Mouse (Mus musculus) bone marrow, adult 2 months (tissue): ENCODE measurements around the gene Atp5f1. TPM values are rescaled to one million over a fixed set of nuclear protein-coding genes. Genes with fewer than 3 reads are reported as not detected.
A peak's percentile ranks its signal among the peaks of the same experiment; 100 is the strongest.
"Not testable (repeated sequence)": the region's sequence is repeated elsewhere in the genome, so short reads cannot be mapped to it uniquely, and the experiment has no call there.

Source experiments
- H3K27ac ChIP-seq: fragments of 200-500 bp; 2 replicates; pipeline ENCODE4 v1.5.1; 2012; ENCODE audit warnings: low read depth, mild to moderate bottlenecking, control low read depth, inconsistent platforms, low read length; ENCODE audit not compliant: control insufficient read depth, poor library complexity, insufficient read depth
- H3K4me1 ChIP-seq: fragments of 200-500 bp; 2 replicates; pipeline ENCODE4 v1.6.1; 2011; ENCODE audit warnings: low read length; ENCODE audit not compliant: control insufficient read depth, insufficient read depth
- H3K4me3 ChIP-seq: fragments of 200-500 bp; replicated peaks from 2 replicates; pipeline ENCODE3; 2011; ENCODE audit warnings: mild to moderate bottlenecking, low read depth, low read length, control low read depth; ENCODE audit not compliant: control insufficient read depth
- CTCF ChIP-seq: fragments of 200-500 bp; IDR thresholded peaks from 2 replicates; pipeline ENCODE4 v1.5.1; 2011; ENCODE audit warnings: low read length, control low read depth; ENCODE audit not compliant: control insufficient read depth, insufficient read depth
- POLR2A ChIP-seq: fragments of 200-500 bp; IDR thresholded peaks from 2 replicates; pipeline ENCODE4 v1.6.1; 2011; ENCODE audit warnings: low read depth, mild to moderate bottlenecking, control low read depth, low read length, borderline replicate concordance; ENCODE audit not compliant: control insufficient read depth
- WGBS: fragments of 180-500 bp; shearing (Covaris S2); methylation state at CpG from one replicate; pipeline ENCODE4 v1.1.7; 2018; 5-methylcytosine and 5-hydroxymethylcytosine counted together
- polyA plus RNA-seq: library from polyadenylated mRNA; stranded (reverse); fragments of >200 nt; gene quantifications from 2 replicates; pipeline ENCODE4 v1.2.4, GENCODE M21; 2011; ENCODE audit warnings: low replicate concordance; ENCODE audit not compliant: missing spikeins, insufficient read depth, insufficient read length

The Atp5f1 gene
- polyA plus RNA-seq, 1 experiment, result 184 TPM

DNA sequence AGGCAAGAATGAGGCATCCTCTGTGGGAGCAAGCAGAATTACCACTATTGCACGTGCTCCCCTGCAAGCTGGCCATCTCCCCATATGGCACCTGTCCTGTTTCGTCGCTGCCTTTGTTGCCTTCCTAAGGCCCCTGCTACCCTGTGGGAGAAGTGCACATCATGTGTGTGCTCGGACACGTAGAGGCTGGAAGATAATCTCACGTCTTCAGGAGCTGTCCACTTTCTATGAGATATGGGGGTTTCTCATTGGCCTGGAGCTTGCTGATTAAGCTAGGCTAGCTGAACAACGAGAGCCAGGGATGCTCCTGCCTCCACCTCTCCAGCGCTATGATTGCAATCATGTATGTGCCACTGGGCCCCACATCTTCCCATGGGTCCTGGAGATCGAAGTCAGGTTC is 35.3 kb downstream of the Atp5f1 start:
- Histone ChIP-seq H3K4me3 (no peak overlapping the region), H3K27ac (no peak overlapping the region), H3K4me1 (peaks cover 1% of the 10 kb centered on the region)
- no peak for TF ChIP-seq CTCF
- TF ChIP-seq POLR2A, result no peak
- 80% methylated on average over 9 of the region's 9 CpGs for WGBS

DNA sequence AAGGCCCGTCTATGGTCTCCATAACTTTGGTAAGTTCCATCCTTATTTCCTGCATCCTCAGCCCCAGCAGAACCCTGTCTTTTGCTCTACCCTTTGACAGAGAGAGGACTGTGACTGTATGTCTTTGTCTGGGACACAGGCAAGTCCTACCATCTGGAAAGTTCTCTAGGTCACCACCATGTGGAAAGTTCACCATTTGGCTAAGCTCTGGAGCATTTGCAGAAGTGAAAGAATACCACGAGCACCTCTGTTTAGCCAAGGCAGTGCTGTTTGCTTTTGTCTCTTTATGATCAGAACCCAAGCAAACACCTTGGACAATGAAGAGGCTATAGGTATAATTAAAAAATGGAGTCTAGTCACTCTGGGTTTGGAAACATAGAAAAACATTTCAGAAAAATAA is 37.9 kb downstream of the Atp5f1 start:
- Histone ChIP-seq H3K4me3 (no peak overlapping the region), H3K27ac (no peak overlapping the region), H3K4me1 (peaks cover 1% of the 10 kb centered on the region)
- no peak for TF ChIP-seq POLR2A
- TF ChIP-seq CTCF, result no peak
- 43% methylated on average over 2 of the region's 2 CpGs for WGBS

DNA sequence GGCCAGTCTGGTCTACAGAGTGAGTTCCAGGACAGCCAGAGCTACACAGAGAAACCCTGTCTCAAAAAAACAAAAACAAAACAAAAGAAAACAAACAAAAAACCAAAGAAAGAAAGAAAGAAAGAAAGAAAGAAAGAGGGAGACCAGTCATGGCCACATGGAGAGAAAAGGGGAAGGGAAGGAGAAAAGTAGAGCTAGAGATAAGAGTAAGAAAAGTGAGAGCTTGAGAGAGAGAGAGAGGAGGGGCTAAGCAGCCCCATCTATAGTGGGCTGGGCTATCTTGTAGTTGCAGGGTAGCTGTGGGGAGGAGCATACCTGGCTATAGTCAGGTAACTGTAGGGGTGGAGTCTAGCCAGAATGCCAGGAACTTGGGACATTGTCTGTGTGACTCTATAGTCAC is 39.2 kb downstream of the Atp5f1 start:
- H3K27ac ChIP-seq, H3K4me3 ChIP-seq, H3K4me1 ChIP-seq: not testable (repeated sequence)

DNA sequence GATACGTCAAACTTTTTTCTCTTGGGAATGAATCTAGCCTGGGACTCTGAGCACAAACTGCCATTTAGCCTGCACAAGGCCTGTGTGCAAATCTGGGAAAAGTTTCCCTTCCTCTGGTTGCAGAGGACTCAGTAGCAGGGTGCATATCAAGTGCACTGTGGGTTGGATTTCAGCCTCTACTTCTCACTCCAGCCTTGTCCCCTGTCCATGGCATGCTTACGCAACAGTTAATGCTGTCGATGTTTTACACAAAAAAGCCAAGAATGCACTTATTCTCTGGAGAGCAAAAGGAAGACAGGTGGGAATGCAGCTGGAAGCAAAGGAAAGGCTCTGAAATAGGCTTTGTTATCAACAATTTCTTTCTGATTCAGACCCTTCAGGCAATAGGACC is 41.5 kb downstream of the Atp5f1 start:
- TF ChIP-seq POLR2A (no peak), CTCF (no peak)
- WGBS, result 39% methylated on average over 3 of the region's 3 CpGs
- Histone ChIP-seq H3K4me1 (peaks cover 6% of the 10 kb centered on the region), H3K27ac (no peak overlapping the region), H3K4me3 (no peak overlapping the region)

DNA sequence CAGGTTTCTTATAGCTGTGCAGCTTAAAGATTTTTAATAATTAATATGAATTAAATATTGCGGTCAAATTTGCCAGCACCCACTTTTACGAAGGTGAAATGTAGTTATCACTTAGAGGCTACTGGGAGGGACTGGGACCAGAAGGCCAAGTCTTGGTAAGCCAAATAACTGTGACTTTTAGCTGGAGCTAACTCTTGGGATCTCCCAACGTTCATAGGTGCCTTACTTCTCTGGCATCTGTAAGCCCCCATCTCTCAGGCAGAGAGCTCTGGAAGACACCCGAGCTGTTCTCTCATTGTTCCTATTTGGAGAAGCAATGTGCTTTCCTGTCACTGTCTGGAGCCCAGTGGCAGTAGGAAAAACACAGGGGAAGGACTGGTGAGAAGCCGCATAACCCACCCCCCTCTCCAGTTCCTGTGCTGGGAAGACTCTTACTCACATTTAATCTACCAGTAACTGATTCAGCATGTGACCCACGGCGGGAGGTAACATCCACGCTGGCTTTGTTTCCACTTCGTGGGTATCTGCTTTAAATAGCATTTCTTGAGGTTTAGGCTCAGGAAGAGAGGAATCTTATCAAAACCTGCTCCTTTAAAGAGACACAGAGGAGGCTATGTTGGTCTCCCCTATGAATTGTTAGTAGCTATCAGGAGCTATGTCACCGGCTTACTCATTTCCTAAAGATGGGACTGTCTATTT is 42.1 kb downstream of the Atp5f1 start:
- TF ChIP-seq CTCF (no peak), POLR2A (no peak)
- Histone ChIP-seq H3K4me1 (peaks cover 6% of the 10 kb centered on the region), H3K4me3 (no peak overlapping the region), H3K27ac (no peak overlapping the region)
- WGBS, result 27% methylated on average over 10 of the region's 10 CpGs

DNA sequence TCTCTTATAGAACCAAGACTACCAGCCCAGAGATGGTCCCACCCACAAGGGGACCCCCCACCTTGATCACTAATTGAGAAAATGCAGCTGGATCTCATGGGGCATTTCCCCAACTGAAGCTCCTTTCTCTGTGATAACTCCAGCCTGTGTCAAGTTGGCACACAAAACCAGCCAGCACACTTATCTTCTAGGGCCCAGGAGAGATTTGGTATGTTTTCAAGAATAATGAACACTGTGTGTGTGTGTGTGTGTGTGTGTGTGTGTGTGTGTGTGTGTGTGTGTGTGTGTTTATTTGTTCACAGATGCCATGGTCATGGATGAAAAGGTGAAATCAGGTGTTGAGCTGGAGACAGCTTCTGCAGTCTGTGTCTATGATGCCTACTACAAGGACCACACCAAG is 43.4 kb downstream of the Atp5f1 start:
- H3K4me1 ChIP-seq, H3K27ac ChIP-seq, H3K4me3 ChIP-seq: not testable (repeated sequence)

DNA sequence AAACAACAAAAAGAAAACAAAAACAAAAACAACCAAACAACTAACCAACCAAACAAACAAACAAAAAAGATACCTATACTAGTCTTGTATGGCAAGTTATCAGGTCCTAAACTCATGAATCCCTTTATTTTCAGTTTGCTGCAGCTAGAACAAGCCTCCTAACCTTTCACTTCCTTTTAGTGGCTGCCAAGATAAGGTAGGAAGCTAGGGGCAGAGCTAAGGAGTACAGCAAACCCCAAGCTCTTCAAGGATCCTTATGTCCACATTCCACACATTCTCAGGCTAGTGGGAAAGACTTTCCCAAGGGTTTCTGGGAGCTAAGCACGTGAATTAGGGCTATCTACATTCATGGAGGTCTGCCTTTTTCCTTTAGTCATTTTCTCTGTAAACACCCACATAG is 44.6 kb downstream of the Atp5f1 start:
- Histone ChIP-seq H3K27ac (peak overlapping the region; percentile 29; the same call in 1 of the 2 replicates), H3K4me1 (peaks cover 8% of the 10 kb centered on the region), H3K4me3 (no peak overlapping the region)
- WGBS, result 60% methylated on average over 1 of the region's 1 CpGs
- TF ChIP-seq CTCF (no peak), POLR2A (no peak)

DNA sequence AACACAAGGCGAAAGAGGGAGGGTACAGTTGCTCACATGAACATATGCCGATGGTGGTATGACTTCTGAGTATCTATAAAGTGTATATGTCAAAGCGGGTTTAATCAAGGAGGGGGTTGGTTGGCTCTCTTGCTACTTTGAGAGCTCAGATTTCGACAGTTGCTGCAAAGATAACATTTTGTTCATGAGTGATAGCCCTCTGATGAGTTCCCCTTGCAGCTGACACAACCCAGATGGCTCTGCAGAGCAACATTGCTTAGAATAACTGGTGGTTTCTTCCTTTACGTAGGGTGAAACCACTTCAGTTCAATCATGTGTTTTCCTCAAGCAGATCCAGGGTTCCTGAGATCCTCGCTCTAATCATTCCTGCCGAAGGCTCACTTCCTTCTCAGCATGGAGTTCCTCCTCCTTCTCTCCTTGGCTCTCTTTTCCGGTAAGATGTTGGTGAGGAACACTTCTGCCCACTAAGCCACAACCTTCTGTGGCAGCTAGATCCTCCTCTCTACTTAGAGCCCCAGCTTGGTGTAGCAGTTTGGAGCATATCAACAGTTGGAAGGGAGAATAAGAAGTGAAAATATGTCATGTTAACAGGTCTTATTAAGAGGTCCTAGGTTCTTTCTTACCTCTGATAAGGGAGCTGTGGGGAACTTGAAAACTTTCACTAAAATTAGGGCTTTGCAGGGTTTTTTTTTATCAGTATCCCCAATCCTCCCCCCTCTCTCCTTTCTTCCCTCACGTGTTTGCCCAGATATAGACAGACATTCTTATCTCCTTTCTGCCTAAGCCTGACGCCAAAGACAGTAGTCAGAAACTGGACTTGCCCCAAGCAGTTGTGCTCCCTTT is 45.8 kb downstream of the Atp5f1 start:
- H3K4me1 ChIP-seq, result peaks cover 8% of the 10 kb centered on the region
- TF ChIP-seq POLR2A (no peak), CTCF (no peak)
- 15% methylated on average over 10 of the region's 10 CpGs for whole genome bisulfite sequencing
- peak overlapping the region; percentile 55 for H3K27ac ChIP-seq
- H3K4me3 ChIP-seq, result peak overlapping the region; percentile 5

DNA sequence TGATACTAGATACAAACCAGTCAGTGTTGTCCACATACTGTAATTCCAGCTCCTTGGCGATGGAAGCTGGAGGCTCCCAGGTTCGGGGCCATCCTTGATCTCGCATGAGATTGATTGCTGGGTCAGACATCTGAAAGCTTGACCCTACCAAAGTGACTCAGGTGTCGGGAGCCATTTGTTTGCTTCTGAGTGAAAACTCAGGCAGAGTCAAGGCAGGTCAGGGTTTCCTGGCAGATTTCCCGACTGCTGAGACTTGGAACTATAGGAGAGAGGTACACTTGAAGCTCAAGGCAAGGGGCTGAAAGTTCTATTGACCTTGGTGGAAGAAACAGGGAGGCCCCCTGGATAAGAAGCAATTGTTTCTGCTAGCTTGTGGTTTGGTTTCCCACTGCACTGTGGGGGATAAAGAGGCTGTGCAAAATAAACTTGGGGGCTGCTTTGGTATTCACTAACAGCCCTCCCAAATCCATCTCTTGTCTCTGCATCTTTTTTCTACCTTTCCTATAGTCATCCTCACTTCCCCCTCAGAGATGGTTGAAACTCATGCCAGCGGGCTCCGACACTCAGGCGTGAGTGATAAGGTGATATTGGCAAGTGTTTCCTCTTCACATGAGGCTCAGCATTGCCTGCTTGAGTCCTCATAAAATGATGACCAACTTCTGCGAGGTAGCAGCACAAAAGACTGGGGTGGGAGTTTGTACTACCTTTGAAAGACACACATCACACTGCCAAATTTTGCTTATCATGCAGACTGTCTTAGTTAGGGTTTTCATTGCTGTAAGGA is 47.6 kb downstream of the Atp5f1 start:
- no peak overlapping the region for H3K4me3 ChIP-seq
- no peak overlapping the region for H3K27ac ChIP-seq
- TF ChIP-seq POLR2A (no peak), CTCF (no peak)
- H3K4me1 ChIP-seq, result peaks cover 9% of the 10 kb centered on the region
- 53% methylated on average over 9 of the region's 9 CpGs for WGBS
